Mouse (Mus musculus) thymus, postnatal 14 days (tissue): ENCODE data around the gene Rnf216.

Experiments used
- DNase-seq: peaks from one replicate; pipeline ENCODE4 v3.0.0; 2021

Rnf216 gene

GRCm38 (mm10) chr5:142958464-142958863 is 154.3 kb downstream of the Rnf216 start:
- no peak for DNase-seq

GRCm38 (mm10) chr5:142956956-142957703 is 155.7 kb downstream of the Rnf216 start:
- DNase-seq = no peak

GRCm38 (mm10) chr5:142953641-142954040 is 159.2 kb downstream of the Rnf216 start:
- no peak for DNase-seq

- no peak for DNase-seq
Measured at GRCm38 (mm10) chr5:142950405-142950804, 162.4 kb downstream of the Rnf216 start.

- no peak for DNase-seq
Measured at GRCm38 (mm10) chr5:142949580-142949979, 163.2 kb downstream of the Rnf216 start.

GRCm38 (mm10) chr5:142947460-142947859 is 165.3 kb downstream of the Rnf216 start:
- no peak for DNase-seq

GRCm38 (mm10) chr5:142944979-142945682 is 167.7 kb downstream of the Rnf216 start:
- no peak for DNase-seq
